Mouse (Mus musculus) CD4-positive, CD25-positive, alpha-beta regulatory T cell, adult 4 months (primary cell): ENCODE results near the gene C1qtnf3. TPM values are rescaled to one million over a fixed set of nuclear protein-coding genes. Genes with fewer than 3 reads are reported as not detected.

Experiments
- polyA plus RNA-seq, 2 experiments: library from polyadenylated mRNA; unstranded; fragments of 100-300 nt; shearing (Covaris generic); gene quantifications; one replicate each; pipeline ENCODE4 v1.2.1; 2017

The C1qtnf3 gene
- polyA plus RNA-seq, 2 experiments from 2014 or later: not detected

Other genes with a start within 250 kb of the C1qtnf3 start
- 1 to 10 TPM in 1 of 2 experiments, under 1 TPM in 1; 0.47 to 1.2 TPM for gene Rai14, start 237.7 kb upstream of the C1qtnf3 start, polyA plus RNA-seq
- gene Amacr, start 29.4 kb downstream of the C1qtnf3 start, polyA plus RNA-seq: 1 to 10 TPM; 4.5 to 4.7 TPM
- gene Slc45a2, start 48.4 kb downstream of the C1qtnf3 start, polyA plus RNA-seq: not detected
- not detected for gene Rxfp3, start 85.7 kb downstream of the C1qtnf3 start, polyA plus RNA-seq
- under 1 TPM in 1 of 2 experiments, not detected in 1; 0.13 TPM for gene Adamts12, start 112.5 kb downstream of the C1qtnf3 start, polyA plus RNA-seq